Mouse (Mus musculus) spleen, postnatal 4 days (tissue): ENCODE results near the gene Hmx2.
A peak's percentile ranks its signal among the peaks of the same experiment; 100 is the strongest.

ENCODE experiments used
- DNase-seq, 2 experiments: peaks; one replicate each; pipeline ENCODE4 v3.0.0; 2022; ENCODE audit warnings: low spot score in 2 of 2

Hmx2 gene

DNA sequence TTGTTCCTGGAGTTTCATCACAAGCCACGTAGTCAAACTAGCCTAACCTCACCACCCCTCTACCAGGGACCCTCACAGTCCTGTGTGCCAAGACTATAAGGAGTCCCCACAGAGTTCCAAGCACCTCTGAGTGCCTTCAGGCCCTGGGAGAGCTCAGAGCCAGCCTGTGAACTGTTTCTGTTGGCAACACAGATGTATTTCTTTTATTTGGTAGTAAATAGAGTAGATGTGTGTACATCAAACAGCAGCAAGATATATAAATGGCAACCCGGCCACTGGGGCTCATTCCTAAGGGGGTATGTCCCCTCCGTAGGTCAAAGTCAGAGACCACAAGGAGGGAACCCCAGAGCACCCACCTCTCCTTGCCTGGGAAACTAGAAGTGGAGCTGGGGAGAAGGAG is at the start of gene Hmx2:
Hmx2 (plus strand) TSS at position 301 of the 400 bp plus-strand sequence.
- DNase-seq: no peak

DNA sequence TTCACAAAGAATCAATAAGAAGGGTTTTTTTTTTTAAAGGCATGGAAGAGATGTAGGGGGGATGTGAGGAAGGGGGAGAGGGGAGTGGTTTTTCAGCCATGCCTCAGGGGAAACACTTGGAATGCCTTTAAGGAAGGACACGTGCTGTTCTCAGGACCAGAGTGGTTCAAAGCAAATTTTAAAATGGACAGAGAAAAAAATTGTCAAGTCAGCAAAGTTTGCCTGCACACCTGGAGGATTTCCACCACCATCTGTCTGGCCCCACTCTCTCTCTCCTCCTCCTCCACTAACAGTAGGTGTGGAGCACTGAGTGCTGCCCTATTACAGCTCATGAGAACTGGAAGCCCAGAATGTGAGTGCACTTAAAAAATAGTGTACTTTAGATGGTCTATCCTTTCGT is 44.8 kb upstream of the Hmx2 start:
- no peak for DNase-seq

GRCm38 (mm10) chr7:131539979-131540378 is 8.6 kb upstream of the Hmx2 start:
- peak; percentile 71 to 88 for DNase-seq

DNA sequence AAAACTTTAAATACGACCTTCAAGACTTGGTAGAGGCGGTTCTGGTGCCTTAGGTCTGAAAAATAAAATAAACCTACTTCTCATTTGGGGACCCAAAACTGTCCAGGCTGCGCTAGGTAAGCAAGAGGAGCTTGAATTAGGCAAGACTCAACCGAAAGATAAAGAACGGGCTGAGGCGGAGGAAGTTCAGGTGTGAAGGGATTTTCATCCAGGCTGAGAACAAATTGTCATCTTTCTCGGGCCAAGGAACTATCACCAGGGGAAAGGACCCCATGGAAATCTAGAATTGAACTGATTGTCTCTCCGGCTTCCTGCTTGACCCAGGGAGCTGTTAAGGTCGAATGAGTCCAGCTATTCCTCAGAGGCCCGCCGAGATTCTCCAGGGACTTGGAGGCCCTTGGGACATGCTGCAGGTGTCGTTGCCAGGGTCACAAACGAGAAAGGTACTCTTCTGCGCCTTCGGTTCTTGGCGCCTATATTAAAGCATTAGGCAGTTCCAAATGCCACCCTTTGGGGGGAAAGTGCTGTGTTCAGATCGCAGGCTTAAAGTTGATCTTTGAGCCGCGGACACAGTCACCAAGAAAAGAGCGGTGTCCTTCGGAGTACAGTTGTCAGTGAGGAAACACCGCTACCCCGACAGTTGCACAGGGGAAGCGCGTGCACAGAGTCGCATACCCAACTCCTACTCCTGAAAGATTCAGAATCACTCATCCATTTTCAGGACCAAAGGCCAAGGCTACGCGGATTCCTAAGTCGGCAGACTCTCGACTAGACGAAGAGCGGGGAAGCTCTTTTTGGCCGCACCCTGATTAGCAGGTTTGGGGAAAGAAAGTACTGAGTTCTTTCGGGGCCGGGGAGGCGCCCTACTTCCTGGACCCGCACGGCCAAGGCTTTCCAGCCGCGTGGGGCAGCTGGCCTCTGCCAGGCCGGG is 7.1 kb upstream of the Hmx2 start:
- DNase-seq: peak in 1 of 2 experiments; percentile 46

DNA sequence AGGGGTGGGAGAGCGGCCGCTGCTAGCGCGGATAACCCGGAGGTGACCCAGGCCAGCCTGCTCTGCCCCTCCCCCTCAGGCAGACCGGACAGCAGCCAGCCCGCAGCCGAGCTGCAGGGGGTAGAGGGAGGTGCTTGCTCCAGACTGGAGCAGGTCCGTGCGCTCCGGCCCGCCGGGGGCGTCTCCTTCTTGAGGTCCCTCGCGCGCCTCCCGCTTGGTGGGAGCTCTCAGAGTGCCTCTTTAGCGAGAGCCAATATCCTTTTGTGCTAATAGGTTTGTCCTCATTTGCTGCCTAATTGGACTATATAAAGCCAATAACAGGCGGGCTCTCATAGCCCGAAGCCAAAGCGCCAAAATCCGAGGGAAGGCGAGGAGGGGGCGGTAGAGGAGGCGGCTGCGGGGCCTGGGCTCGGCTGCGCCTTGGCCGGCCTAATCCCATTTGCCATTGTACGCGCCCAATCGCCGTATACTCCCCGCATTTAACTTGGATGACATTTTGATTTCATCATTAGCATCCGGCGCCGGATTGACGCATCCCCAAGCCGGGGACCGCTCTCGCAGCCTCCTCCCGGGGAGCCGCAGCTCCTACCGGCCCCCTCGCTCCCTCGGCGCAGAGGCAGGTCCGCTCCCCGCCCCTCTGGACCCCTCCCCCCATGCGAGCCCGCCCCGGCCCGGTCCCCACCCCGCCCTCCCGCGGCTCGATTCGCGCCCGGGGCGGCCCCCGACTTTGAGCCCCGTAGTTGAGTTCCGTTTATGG is 6.3 kb upstream of the Hmx2 start, which contains the start of gene Hmx3:
Hmx3 (plus strand) TSS at position 753 of the 757 bp plus-strand sequence.
- no peak for DNase-seq

DNA sequence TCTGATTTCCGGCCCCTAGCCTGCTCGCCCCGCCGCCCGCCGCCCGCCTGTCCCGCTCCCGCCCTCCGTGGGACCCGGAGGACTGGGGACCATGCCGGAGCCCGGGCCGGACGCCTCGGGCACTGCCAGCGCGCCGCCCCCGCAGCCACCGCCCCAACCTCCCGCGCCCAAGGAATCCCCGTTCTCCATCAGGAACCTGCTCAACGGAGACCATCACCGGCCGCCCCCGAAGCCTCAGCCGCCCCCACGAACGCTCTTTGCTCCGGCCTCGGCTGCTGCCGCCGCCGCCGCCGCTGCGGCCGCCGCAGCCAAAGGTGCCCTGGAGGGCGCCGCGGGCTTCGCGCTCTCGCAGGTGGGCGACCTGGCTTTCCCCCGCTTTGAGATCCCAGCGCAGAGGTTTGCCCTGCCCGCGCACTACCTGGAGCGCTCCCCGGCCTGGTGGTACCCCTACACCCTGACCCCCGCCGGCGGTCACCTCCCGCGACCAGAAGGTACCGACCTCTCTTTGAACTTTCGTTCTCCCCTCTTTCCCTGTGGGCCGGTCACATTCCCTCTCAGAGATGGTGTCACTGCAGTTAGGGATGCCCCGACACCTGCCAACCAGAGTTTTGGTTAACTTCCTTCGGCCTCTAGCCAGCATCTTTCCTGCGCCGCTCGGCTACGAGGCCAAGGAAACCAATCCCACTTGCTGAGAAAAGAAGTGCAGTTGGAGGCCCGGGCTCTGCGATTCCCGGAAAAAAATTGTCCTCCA is 5.5 kb upstream of the Hmx2 start:
- DNase-seq: no peak

DNA sequence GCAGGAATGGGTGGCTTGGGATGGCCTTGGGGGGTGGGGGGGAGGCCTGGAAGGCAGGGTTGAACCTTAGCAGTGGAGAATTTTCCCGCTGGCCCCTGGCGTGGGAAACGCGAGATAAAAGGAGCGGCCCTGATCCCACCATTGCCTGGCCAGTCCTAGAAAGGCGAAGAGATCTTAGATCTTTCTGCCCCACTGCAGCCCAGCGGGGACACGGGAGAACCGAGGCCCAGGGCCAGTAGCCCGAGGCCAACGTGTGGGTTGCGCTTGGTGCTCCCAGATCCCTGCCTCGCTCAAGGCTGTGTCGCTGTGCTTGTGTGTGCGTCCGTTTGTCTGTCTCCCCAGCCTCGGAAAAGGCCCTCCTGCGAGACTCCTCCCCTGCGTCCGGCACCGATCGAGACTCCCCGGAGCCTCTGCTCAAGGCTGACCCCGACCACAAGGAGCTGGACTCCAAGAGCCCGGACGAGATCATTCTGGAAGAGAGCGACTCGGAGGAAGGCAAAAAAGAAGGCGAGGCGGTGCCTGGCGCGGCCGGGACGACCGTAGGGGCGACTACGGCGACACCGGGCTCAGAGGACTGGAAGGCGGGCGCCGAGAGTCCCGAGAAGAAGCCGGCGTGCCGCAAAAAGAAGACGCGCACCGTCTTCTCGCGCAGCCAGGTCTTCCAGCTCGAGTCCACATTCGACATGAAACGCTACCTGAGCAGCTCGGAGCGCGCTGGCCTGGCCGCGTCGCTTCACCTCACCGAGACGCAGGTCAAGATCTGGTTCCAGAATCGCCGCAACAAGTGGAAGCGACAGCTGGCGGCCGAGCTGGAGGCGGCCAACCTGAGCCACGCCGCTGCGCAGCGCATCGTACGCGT is 4.7 kb upstream of the Hmx2 start:
- DNase-seq: no peak

DNA sequence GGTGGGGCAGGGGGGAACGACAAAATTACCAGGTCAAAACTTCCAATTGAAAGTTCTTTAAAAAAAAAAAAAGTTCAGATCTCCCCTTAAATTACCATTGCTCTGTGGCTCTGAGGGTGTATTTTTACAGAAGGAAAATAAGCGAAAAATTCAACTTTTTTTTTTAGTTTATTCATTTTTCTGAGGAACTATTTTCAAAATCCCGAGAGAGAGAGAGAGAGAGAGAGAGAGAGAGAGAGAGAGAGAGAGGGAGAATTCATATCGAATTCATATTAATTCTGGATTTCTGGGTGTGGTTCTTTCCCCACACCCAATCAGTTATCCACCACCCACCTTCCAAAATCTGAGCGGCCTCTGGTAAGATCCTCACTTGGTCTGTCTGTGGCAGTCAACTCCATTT is 3.7 kb upstream of the Hmx2 start:
- DNase-seq: no peak

DNA sequence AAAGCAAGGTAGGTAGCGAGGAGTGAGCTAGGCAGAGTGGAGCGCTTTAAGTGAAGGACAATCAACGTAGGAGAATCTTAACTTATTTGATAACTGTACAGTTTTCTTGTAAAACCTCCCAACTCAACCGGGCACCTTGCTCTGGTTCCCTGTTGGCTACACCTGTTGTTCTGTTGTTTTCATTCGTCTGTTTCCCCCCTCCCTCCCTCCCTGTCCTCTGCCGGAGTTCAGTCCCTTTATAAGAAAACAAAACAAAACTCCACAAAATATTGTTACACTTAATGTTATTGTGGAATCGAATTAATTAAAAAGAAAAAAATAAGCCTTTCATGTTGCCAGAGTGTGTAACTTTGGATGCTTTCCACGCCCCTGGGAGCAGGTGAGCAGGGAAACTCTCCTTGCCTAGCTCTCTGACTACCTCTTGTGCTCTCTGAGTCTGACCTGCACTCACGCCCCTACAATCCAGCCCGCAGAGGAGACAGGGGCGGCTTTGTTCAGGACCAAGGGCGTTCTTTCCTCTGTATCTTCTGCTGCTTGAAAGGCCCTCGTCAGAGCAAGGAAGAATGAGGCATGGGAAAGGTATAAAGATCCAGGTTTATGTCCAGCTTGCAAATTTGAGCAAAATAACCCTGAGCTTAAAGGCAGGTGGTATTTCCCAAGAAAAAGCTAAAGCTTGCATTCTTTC is 2.7 kb upstream of the Hmx2 start:
- DNase-seq: no peak

DNA sequence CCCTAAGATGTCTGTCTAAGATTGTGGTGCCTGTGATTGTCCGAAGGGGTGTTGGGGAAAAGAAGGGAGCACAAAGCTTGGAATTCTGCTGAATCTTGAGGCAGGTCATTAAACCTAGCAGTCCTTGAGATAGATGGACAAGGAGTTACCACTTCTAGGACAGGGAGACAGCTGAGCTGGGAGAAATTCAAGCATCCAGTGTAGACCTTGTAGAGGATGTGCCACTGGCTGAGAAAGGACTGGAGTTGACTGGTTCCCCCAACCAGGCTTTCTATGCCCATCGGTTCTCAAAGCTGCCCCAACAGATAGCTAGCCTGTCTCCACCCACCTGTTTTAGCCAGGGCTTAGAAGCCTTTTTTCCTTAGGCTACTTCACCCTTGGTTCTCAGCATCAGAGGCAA is 2.1 kb upstream of the Hmx2 start:
- DNase-seq: no peak

GRCm38 (mm10) chr7:131547481-131547880 is 1.1 kb upstream of the Hmx2 start:
- DNase-seq: no peak

GRCm38 (mm10) chr7:131551471-131551870 is 2.9 kb downstream of the Hmx2 start:
- peak in 1 of 2 experiments; percentile 40 for DNase-seq

GRCm38 (mm10) chr7:131551931-131552741 is 3.6 kb downstream of the Hmx2 start:
- peak in 1 of 2 experiments; percentile 55 for DNase-seq

- DNase-seq: no peak
These were observed 4.2 kb downstream of the Hmx2 start for GRCm38 (mm10) chr7:131552781-131553180.

- peak; percentile 31 to 70 for DNase-seq
These were observed 5.2 kb downstream of the Hmx2 start for GRCm38 (mm10) chr7:131553771-131554175.

DNA sequence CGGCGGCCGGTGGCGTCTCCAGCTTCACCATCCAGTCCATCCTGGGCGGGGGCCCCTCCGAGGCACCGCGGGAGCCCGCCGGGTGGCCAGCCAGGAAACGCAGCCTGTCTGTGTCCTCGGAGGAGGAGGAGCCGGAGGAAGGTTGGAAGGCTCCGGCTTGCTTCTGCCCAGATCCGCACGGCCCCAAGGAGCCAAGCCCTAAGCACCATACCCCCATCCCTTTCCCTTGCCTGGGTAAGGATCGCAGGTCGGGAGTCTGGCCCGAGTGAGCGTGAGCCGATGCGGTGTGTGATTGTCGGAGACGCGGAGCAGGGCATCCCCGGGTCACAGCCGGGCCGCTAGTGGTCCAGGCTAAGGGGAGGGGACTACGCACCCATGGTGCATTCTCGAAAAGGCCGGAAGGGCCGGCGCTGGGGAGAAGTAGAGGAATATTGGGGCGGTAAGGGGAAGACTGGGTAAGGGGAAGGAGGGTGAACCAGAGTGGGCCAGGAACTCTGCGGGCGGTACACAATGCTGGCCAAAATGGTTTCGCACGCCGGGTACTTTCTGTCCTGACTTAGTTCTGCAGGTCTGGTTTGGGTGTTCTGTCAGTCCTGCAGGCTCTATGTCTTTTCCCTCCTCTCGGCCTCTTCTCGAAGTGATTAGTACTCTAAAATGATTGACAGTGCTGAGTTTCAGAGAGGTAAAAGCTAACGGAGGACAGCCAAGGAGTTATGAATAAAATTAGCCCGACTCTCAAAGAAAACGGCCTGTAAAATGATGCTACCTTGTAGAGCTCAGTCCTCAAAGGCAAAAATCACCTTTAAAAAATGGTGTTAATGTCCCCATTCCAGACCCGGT is 6.0 kb downstream of the Hmx2 start:
- DNase-seq: peak in 1 of 2 experiments; percentile 69

DNA sequence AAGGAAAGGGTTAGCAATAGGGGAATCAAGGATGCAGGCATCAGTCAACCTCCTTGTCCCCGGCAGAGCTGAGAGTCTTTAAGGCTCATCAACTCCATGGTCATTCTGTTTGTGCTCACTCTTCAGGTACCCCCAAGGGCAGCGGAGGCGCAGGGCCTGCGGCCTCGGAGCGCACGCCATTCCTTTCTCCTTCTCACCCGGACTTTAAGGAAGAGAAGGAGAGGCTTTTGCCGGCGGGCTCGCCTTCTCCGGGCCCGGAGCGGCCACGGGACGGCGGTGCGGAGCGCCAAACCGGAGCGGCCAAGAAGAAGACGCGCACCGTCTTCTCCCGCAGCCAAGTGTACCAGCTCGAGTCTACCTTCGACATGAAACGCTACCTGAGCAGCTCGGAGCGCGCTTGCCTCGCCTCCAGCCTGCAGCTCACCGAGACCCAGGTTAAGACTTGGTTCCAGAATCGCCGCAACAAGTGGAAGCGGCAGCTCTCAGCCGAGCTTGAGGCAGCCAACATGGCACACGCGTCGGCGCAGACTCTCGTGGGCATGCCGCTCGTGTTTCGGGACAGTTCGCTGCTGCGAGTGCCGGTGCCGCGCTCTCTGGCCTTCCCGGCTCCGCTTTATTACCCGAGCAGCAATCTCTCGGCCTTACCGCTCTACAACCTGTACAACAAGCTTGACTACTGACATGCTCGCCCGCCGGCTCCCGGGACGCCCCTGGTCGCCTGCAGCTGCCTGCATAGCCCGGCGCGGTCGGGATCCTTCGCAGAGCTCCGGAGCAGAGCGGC is 6.9 kb downstream of the Hmx2 start:
- DNase-seq: peak in 1 of 2 experiments; percentile 67

GRCm38 (mm10) chr7:131556116-131556515 is 7.5 kb downstream of the Hmx2 start:
- no peak for DNase-seq
